ENCODE assay signal across 17 mouse cellular contexts in genomic region chr3:60617643-60618042, GRCm38 (mm10).
DNase-seq lines count a peak whose midpoint lies in the region; ATAC-seq and TF ChIP-seq lines count a peak whose summit lies in the region.
"Had no signal": no experiment of that assay in that cellular context is flagged by ENCODE, and none has a peak within 500 bp of the region (broad histone marks: within the 10 kb centered on the region; RNA-seq: fewer than 3 reads in every experiment).

No protein-coding gene starts in this region.

- H3K9me3 ChIP-seq in stomach, embryonic 15.5 days: no peaks in the 10 kb centered on the region
- H3K9me3 ChIP-seq: forebrain, embryonic 10.5 days; liver, embryonic 12.5 days; megakaryocyte, embryonic 14.5 days; neural tube, embryonic 13.5 days had no signal

- WGBS in stomach, embryonic 15.5 days: 80% methylated on average over 1 of the region's 1 CpGs

- no peak for TF ChIP-seq CTCF in embryonic fibroblast, embryonic 13.5 days (IDR thresholded peaks at IDR 0.05; ENCODE audit: borderline replicate concordance, insufficient read depth, low read length)

- peaks cover 8% of the 10 kb centered on the region for H3K4me1 ChIP-seq in embryonic fibroblast, embryonic 13.5 days (ENCODE audit: control insufficient read depth, insufficient read depth, low read length)
- H3K4me1 ChIP-seq in stomach, embryonic 15.5 days: no peaks in the 10 kb centered on the region
- H3K4me1 ChIP-seq: forebrain, embryonic 10.5 days had no signal

- peak; percentile 64 for DNase-seq in urinary bladder, postnatal 14 days (ENCODE audit: low spot score)
- DNase-seq in urinary bladder, postnatal 4 days (ENCODE audit: low spot score in 2 of 2): no peak
- DNase-seq in Muller cell, postnatal 12 days (ENCODE audit: inconsistent ontology term): peak; percentile 86
- DNase-seq in kidney, adult 9 months: no peak
- no peak for DNase-seq in right cerebral cortex, postnatal 36 days (ENCODE audit: low spot score in 2 of 2)
- no peak for DNase-seq in spleen, postnatal 36 days (ENCODE audit: low spot score in 2 of 2)
- DNase-seq: cerebellum, adult 18-20 months; heart, adult 18-20 months; heart, postnatal 10 days had no signal

- no peak overlapping the region for H3K9ac ChIP-seq in stomach, embryonic 15.5 days
- H3K9ac ChIP-seq: liver, embryonic 12.5 days; neural tube, embryonic 13.5 days had no signal

- peaks cover 3% of the 10 kb centered on the region; the same call in 1 of the 2 replicates for H3K36me3 ChIP-seq in stomach, embryonic 15.5 days
- H3K36me3 ChIP-seq: neural tube, embryonic 13.5 days had no signal

- no peak overlapping the region for H3K4me3 ChIP-seq in embryonic fibroblast, embryonic 13.5 days (ENCODE audit: insufficient read depth, low read length)
- H3K4me3 ChIP-seq in stomach, embryonic 15.5 days (replicated peaks): no peak overlapping the region
- H3K4me3 ChIP-seq: forebrain, embryonic 10.5 days; liver, embryonic 12.5 days; megakaryocyte, embryonic 14.5 days; neural tube, embryonic 13.5 days had no signal

- no peak for TF ChIP-seq POLR2A in embryonic fibroblast, embryonic 13.5 days (IDR thresholded peaks at IDR 0.05; ENCODE audit: low read depth, low read length)

- ATAC-seq in stomach, embryonic 15.5 days (ENCODE audit: insufficient read depth, low FRiP score, low read depth): peak; percentile 77; the same call in 1 of the 2 replicates
- ATAC-seq: hindbrain, postnatal 0 days; liver, embryonic 12.5 days had no signal

- no peak overlapping the region for H3K4me2 ChIP-seq in stomach, embryonic 15.5 days
- H3K4me2 ChIP-seq: liver, embryonic 12.5 days; neural tube, embryonic 13.5 days had no signal

- no peaks in the 10 kb centered on the region for H3K27me3 ChIP-seq in stomach, embryonic 15.5 days (replicated peaks)
- H3K27me3 ChIP-seq: liver, embryonic 12.5 days; megakaryocyte, embryonic 14.5 days; neural tube, embryonic 13.5 days had no signal

- H3K27ac ChIP-seq in embryonic fibroblast, embryonic 13.5 days (ENCODE audit: insufficient read depth, low read length): peak overlapping the region; percentile 30; the same call in 1 of the 2 replicates
- no peak overlapping the region for H3K27ac ChIP-seq in stomach, embryonic 15.5 days
- H3K27ac ChIP-seq: forebrain, embryonic 10.5 days; hindbrain, postnatal 0 days; kidney, postnatal 0 days; liver, embryonic 12.5 days; neural tube, embryonic 13.5 days had no signal

Comparison
In these comparisons a context has a peak if more than half of its experiments do, and no peak if none do; other contexts are left out.
1. DNase-seq: peak in urinary bladder, postnatal 14 days (single experiment) and Muller cell, postnatal 12 days (single experiment); none in urinary bladder, postnatal 4 days (0 of 2), kidney, adult 9 months (single experiment), right cerebral cortex, postnatal 36 days (0 of 2) and spleen, postnatal 36 days (0 of 2).